Mouse (Mus musculus): ENCODE measurements at regions not wholly inside any gene's neighbourhood (a gene's known extent, or its start where the extent isn't known, plus 50 kb on each side); places are given as distances from the start of the nearest gene placed in this dataset.

DNA sequence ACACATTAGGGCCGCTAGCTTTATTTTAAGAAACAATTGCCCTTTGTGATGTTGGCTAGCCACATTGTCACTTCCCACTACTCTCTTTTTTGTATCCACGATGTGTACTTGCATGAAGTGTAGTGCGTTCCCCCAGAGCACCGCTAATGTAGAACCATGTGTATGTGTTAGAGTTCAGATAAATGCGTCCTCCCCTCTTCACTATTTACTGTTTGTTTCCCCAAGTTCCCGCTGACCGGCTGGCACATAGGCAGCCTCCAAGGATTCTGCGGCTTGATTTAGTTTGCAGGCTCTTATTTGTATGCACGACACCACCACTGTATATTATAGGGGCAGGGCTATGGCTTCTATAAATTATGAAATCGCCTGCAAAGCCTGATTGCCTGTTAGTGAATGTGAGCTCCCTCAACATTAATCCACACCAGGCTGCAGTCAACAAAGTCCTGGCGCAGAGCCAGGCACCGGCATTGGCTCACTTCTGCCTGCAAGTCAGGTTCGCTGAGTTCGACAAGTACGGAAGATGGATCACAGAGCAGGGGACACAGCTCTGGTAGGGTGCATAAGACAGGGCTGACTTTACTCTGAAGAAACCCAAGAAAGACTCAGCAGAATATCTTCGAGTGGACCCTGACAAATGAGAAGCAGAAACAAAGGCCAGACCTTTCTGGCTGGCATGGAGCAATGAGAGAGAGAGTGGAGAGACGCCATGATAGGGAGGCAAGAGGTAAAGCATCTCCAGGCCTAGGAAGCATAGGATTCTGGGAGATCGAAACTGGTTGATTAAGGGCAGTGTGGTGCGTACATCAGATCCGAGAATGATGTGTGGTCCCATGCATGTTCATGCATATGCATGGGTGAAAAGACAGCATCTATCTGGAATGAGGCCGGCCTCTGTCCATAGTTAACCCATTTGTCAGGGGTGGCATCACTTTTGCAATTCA, 85.8 kb upstream of the Pard3b start:
- no peak overlapping the region for H3K4me3 ChIP-seq (replicated peaks; ENCODE audit: low read length)
- TF ChIP-seq NANOG (IDR thresholded peaks at IDR 0.05; ENCODE audit: borderline replicate concordance, low read length) (no peak), POU5F1 (IDR thresholded peaks at IDR 0.05; ENCODE audit: borderline replicate concordance, low read length) (no peak), CTCF (conservative IDR thresholded peaks at IDR 0.05; ENCODE audit: low read length) (no peak)
- no peaks in the 10 kb centered on the region for H3K9me3 ChIP-seq (ENCODE audit: low read length)
- H3K36me3 ChIP-seq (ENCODE audit: insufficient read depth, low read length): no peaks in the 10 kb centered on the region
- H3K27me3 ChIP-seq (ENCODE audit: insufficient read depth, low read length): no peaks in the 10 kb centered on the region
- no peaks in the 10 kb centered on the region for H3K4me1 ChIP-seq (replicated peaks; ENCODE audit: low read depth, low read length)

DNA sequence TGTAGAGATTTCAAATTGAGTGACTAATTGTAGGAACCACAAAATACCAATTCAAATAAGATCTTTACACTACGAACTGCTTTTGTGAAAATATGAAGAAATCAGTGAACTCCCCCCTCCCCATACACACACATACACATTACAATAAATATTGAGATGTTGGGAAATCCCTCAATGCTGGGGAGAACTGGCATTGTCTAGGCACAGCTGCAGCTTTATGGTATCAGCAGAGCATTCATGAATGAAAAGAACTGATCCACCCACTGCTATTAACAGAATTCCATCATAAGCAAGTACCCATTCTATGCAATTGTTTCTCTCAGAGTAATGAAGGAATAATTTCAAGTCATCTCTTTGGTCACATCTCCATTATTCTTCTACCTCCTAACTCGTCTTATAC, 79.1 kb upstream of the Pard3b start:
- no peaks in the 10 kb centered on the region for H3K9me3 ChIP-seq (ENCODE audit: low read length)
- H3K27me3 ChIP-seq (ENCODE audit: insufficient read depth, low read length): no peaks in the 10 kb centered on the region
- H3K36me3 ChIP-seq (ENCODE audit: insufficient read depth, low read length): no peaks in the 10 kb centered on the region
- no peak overlapping the region for H3K4me3 ChIP-seq (replicated peaks; ENCODE audit: low read length)
- no peak for TF ChIP-seq POU5F1 (IDR thresholded peaks at IDR 0.05; ENCODE audit: borderline replicate concordance, low read length)
- H3K4me1 ChIP-seq (replicated peaks; ENCODE audit: low read depth, low read length): no peaks in the 10 kb centered on the region

DNA sequence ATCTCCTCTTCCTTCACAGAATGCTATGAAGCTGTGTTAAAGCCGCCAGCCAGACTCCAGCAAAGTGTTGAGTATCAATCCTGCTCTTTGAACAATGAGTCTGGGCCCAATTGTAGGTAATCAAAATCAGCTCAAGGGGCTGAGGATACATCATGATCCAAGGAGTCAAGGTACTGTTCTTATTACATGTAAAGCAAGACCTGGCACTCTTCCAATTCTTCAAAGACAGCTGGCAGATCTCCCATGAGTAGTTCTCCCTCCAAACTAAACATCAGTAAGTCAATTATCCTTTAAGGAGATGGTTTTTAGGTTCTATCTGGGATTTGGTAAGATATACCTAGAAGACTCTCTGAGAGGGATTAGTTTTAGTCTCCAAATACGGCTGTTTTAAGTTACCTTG, 76.5 kb upstream of the Pard3b start:
- H3K4me3 ChIP-seq (replicated peaks; ENCODE audit: low read length): no peak overlapping the region
- H3K27me3 ChIP-seq (ENCODE audit: insufficient read depth, low read length): no peaks in the 10 kb centered on the region

DNA sequence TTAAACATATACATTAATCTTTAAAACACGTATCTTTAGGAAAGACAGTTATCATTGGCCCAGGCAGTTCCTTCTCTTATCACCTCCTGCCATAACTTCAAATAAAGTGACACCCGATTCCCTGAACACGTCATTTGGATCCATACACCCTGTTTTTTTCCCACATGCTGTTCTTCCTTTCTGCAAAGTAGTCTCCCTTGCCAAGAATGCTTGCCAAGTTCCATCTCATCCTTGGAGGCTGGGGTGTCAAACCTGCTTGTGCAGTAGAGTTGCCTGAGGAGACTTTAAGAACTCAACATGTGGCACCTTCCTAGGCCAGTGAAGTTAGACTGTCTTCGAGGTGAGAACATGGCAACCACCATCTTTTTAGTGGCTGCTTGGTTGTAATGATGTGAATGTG, 73.2 kb upstream of the Pard3b start:
- H3K9me3 ChIP-seq (ENCODE audit: low read length): peaks cover 2% of the 10 kb centered on the region; the same call in 1 of the 2 replicates
- peaks cover 4% of the 10 kb centered on the region; the same call in 1 of the 2 replicates for H3K27me3 ChIP-seq (ENCODE audit: insufficient read depth, low read length)
- no peaks in the 10 kb centered on the region for H3K36me3 ChIP-seq (ENCODE audit: insufficient read depth, low read length)
- H3K4me3 ChIP-seq (replicated peaks; ENCODE audit: low read length): no peak overlapping the region
- no peaks in the 10 kb centered on the region for H3K4me1 ChIP-seq (replicated peaks; ENCODE audit: low read depth, low read length)
- TF ChIP-seq NANOG (IDR thresholded peaks at IDR 0.05; ENCODE audit: borderline replicate concordance, low read length) (no peak), CTCF (conservative IDR thresholded peaks at IDR 0.05; ENCODE audit: low read length) (no peak), POU5F1 (IDR thresholded peaks at IDR 0.05; ENCODE audit: borderline replicate concordance, low read length) (no peak)

More for the DNA sequence above, 76.5 kb upstream of the Pard3b start:
- no peaks in the 10 kb centered on the region for H3K4me1 ChIP-seq (replicated peaks; ENCODE audit: low read depth, low read length)
- no peak for TF ChIP-seq CTCF (conservative IDR thresholded peaks at IDR 0.05; ENCODE audit: low read length)
- H3K9me3 ChIP-seq (ENCODE audit: low read length): no peaks in the 10 kb centered on the region
- no peaks in the 10 kb centered on the region for H3K36me3 ChIP-seq (ENCODE audit: insufficient read depth, low read length)

DNA sequence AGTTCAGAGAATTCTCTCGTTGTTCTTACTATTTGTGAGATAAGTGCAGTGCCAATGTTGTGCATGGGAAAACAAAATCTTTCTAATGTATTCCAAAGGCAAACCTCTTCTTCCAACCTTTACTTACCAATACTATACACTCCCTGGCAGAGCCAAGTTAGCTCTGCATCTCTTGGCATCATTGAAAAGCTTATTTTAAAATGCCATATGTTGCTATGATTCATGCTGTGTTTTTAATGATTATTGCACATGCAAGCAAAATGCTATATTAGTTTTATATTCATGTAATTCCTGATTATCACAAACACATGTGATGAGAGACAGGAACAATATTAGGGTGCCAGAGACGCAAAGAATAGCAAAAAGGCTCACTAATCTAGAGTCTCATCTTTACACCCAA, 64.3 kb upstream of the Pard3b start:
- Histone ChIP-seq H3K4me1 (replicated peaks; ENCODE audit: low read depth, low read length) (no peaks in the 10 kb centered on the region), H3K4me3 (replicated peaks; ENCODE audit: low read length) (no peak overlapping the region), H3K27me3 (ENCODE audit: insufficient read depth, low read length) (no peaks in the 10 kb centered on the region), H3K9me3 (ENCODE audit: low read length) (no peaks in the 10 kb centered on the region), H3K36me3 (ENCODE audit: insufficient read depth, low read length) (no peaks in the 10 kb centered on the region)
- TF ChIP-seq NANOG (IDR thresholded peaks at IDR 0.05; ENCODE audit: borderline replicate concordance, low read length) (no peak), POU5F1 (IDR thresholded peaks at IDR 0.05; ENCODE audit: borderline replicate concordance, low read length) (no peak), CTCF (conservative IDR thresholded peaks at IDR 0.05; ENCODE audit: low read length) (no peak)

DNA sequence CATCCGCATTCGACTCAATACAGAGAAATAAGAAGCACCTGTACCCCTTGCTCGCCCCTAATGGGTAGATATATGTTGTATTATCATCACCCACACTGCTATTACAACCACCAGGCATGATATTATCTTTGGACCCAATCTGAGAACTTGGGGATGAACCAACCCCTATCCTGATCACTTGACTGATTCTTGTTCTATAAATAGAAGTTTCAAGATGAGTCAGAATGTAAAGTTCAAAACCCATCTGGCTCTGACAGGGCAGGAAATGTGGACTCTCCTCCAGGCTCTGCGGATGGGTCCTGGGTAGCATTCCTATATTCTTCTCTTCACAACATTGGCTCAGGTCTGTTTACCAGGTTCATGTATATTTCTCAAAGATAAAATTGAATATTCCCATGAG, 61.9 kb upstream of the Pard3b start:
- Histone ChIP-seq H3K4me3 (replicated peaks; ENCODE audit: low read length) (no peak overlapping the region), H3K27me3 (ENCODE audit: insufficient read depth, low read length) (no peaks in the 10 kb centered on the region), H3K9me3 (ENCODE audit: low read length) (no peaks in the 10 kb centered on the region), H3K4me1 (replicated peaks; ENCODE audit: low read depth, low read length) (no peaks in the 10 kb centered on the region), H3K36me3 (ENCODE audit: insufficient read depth, low read length) (no peaks in the 10 kb centered on the region)
- TF ChIP-seq NANOG (IDR thresholded peaks at IDR 0.05; ENCODE audit: borderline replicate concordance, low read length) (no peak), POU5F1 (IDR thresholded peaks at IDR 0.05; ENCODE audit: borderline replicate concordance, low read length) (no peak), CTCF (conservative IDR thresholded peaks at IDR 0.05; ENCODE audit: low read length) (no peak)

DNA sequence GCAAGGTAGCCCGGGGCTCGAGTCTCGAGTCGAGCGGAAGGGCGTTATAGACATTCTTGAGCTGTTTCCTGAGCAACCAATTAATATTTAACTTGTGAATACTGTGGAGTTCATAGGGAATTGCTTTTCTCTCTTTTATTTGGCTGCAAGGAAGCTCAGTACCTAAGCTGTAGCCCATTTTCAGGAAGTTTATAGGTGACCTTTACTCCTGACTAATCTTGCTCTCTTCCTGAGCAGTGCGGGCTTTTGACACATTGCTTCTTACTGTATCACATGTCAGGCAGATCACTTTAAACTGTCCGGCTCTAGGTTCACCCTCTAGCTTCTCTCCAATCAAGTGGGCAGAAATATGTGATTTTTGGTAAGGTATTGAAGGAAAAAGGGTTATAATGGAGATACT, 51.4 kb upstream of the Pard3b start:
- peaks cover 5% of the 10 kb centered on the region; the same call in 1 of the 2 replicates for H3K27me3 ChIP-seq (ENCODE audit: insufficient read depth, low read length)
- no peaks in the 10 kb centered on the region for H3K9me3 ChIP-seq (ENCODE audit: low read length)
- no peaks in the 10 kb centered on the region for H3K4me1 ChIP-seq (replicated peaks; ENCODE audit: low read depth, low read length)
- no peak overlapping the region for H3K4me3 ChIP-seq (replicated peaks; ENCODE audit: low read length)
- TF ChIP-seq NANOG (IDR thresholded peaks at IDR 0.05; ENCODE audit: borderline replicate concordance, low read length) (no peak), CTCF (conservative IDR thresholded peaks at IDR 0.05; ENCODE audit: low read length) (no peak), POU5F1 (IDR thresholded peaks at IDR 0.05; ENCODE audit: borderline replicate concordance, low read length) (no peak)
- no peaks in the 10 kb centered on the region for H3K36me3 ChIP-seq (ENCODE audit: insufficient read depth, low read length)
